Mouse (Mus musculus) cerebellum, adult 9-11 months (tissue): ENCODE data around the gene Pdzd2.
"Not testable (repeated sequence)": the region's sequence is repeated elsewhere in the genome, so short reads cannot be mapped to it uniquely, and the experiment has no call there.

ENCODE experiments used
- DNase-seq: peaks from one replicate; pipeline ENCODE4 v3.0.0; 2022

Gene Pdzd2

GRCm38 (mm10) chr15:12368357-12368756 is 371.4 kb downstream of the Pdzd2 start:
- no peak for DNase-seq

- DNase-seq, result no peak
These were observed 372.2 kb downstream of the Pdzd2 start for GRCm38 (mm10) chr15:12367306-12368080.

GRCm38 (mm10) chr15:12366580-12367305 is 373.0 kb downstream of the Pdzd2 start:
- DNase-seq, result not testable (repeated sequence)

GRCm38 (mm10) chr15:12366072-12366469 is 373.7 kb downstream of the Pdzd2 start:
- DNase-seq, result peak; percentile 69

- DNase-seq, result no peak
These were observed 374.2 kb downstream of the Pdzd2 start for GRCm38 (mm10) chr15:12365416-12366071.

GRCm38 (mm10) chr15:12364096-12364495 is 375.6 kb downstream of the Pdzd2 start:
- DNase-seq, result no peak

- DNase-seq, result no peak
These were observed 377.1 kb downstream of the Pdzd2 start for GRCm38 (mm10) chr15:12362701-12363040.

- no peak for DNase-seq
These were observed 377.6 kb downstream of the Pdzd2 start for GRCm38 (mm10) chr15:12362001-12362700.

- DNase-seq, result no peak
These were observed 379.1 kb downstream of the Pdzd2 start for GRCm38 (mm10) chr15:12360519-12361212.

- no peak for DNase-seq
These were observed 381.3 kb downstream of the Pdzd2 start for GRCm38 (mm10) chr15:12358384-12358783.

GRCm38 (mm10) chr15:12357459-12357858 is 382.3 kb downstream of the Pdzd2 start:
- no peak for DNase-seq

GRCm38 (mm10) chr15:12355907-12356306 is 383.8 kb downstream of the Pdzd2 start:
- no peak for DNase-seq

- DNase-seq, result no peak
These were observed 384.5 kb downstream of the Pdzd2 start for GRCm38 (mm10) chr15:12355261-12355660.

- no peak for DNase-seq
These were observed 385.4 kb downstream of the Pdzd2 start for GRCm38 (mm10) chr15:12354281-12354810.

- DNase-seq, result no peak
These were observed 388.3 kb downstream of the Pdzd2 start for GRCm38 (mm10) chr15:12351470-12351869.

GRCm38 (mm10) chr15:12349840-12350239 is 389.9 kb downstream of the Pdzd2 start:
- DNase-seq, result no peak

GRCm38 (mm10) chr15:12348950-12349349 is 390.8 kb downstream of the Pdzd2 start:
- no peak for DNase-seq

GRCm38 (mm10) chr15:12346916-12347315 is 392.8 kb downstream of the Pdzd2 start:
- no peak for DNase-seq

- DNase-seq, result no peak
These were observed 398.3 kb downstream of the Pdzd2 start for GRCm38 (mm10) chr15:12341401-12341758.

GRCm38 (mm10) chr15:12340536-12341400 is 399.0 kb downstream of the Pdzd2 start:
- no peak for DNase-seq

GRCm38 (mm10) chr15:12337779-12338137 is 402.0 kb downstream of the Pdzd2 start:
- no peak for DNase-seq
